Mouse (Mus musculus) heart, postnatal 14 days (tissue): ENCODE results near the gene Gm3043. TPM values are rescaled to one million over a fixed set of nuclear protein-coding genes. Genes with fewer than 3 reads are reported as not detected.
"Not testable (repeated sequence)": the region's sequence is repeated elsewhere in the genome, so short reads cannot be mapped to it uniquely, and the experiment has no call there.

Source experiments
- DNase-seq, 2 experiments: peaks; one replicate each; pipeline ENCODE4 v3.0.0; 2021 to 2022
- intact Hi-C: fragments of 180-260 bp; cut with DNase I; formaldehyde crosslinking; loops from one replicate; pipeline ENCODE4 v1.15.1; 2025
- long read RNA-seq, 2 experiments: library from polyadenylated mRNA; stranded (forward); transcript quantifications; one replicate each; pipeline ENCODE4 v2.0.0; 2021
- total RNA-seq, 2 experiments: library from RNA; stranded (reverse); gene quantifications; 2 replicates each; pipeline ENCODE4 v1.2.3; 2021

Gm3043 gene
- not detected for total RNA-seq
- long read RNA-seq, experiment 1 = 0 reads
- long read RNA-seq, experiment 2 = 0 reads

- DNase-seq, intact Hi-C loops: not testable (repeated sequence)
Measured at GRCm38 (mm10) chr14:3688483-3688882, at the start of gene Gm3043. Gene Gm3043 (plus strand): TSS chr14:3688783.

- intact Hi-C loops, DNase-seq: not testable (repeated sequence)
Measured at GRCm38 (mm10) chr14:3651730-3652129, 36.9 kb upstream of the Gm3043 start, which contains the start of gene Gm3020. Gene Gm3020 (plus strand): TSS chr14:3652030.

Other genes starting within 250 kb of the Gm3043 start
- not detected for gene Gm10408, start 239.4 kb upstream of the Gm3043 start, total RNA-seq
- gene Gm3012, start 54.3 kb upstream of the Gm3043 start, total RNA-seq = not detected
- under 1 TPM; 0.49 to 0.50 TPM for gene Gm3020, start 36.8 kb upstream of the Gm3043 start, total RNA-seq
- gene Gm3002, start 121.3 kb downstream of the Gm3043 start, total RNA-seq = under 1 TPM; 0.15 to 0.98 TPM
- gene Gm3033, start 157.5 kb downstream of the Gm3043 start, total RNA-seq = not detected
- gene Gm2916, start 195.4 kb downstream of the Gm3043 start, total RNA-seq = not detected
- not detected for gene Gm3029, start 243.0 kb downstream of the Gm3043 start, total RNA-seq